Mouse (Mus musculus) forebrain, embryonic 15.5 days (tissue): ENCODE data around the gene Kmt5a. TPM values are rescaled to one million over a fixed set of nuclear protein-coding genes. Genes with fewer than 3 reads are reported as not detected.
"Not testable (repeated sequence)": the region's sequence is repeated elsewhere in the genome, so short reads cannot be mapped to it uniquely, and the experiment has no call there.

Experiments used
- ATAC-seq: fragments of 200-750 bp; cut with Nextera tagmentation; replicated peaks from 2 replicates; pipeline ENCODE4 v1.8.0; 2017; ENCODE audit warnings: mild to moderate bottlenecking, moderate TSS enrichment, moderate library complexity
- H3K27ac ChIP-seq: fragments of 300-500 bp; sonication (generic); replicated peaks from 2 replicates; pipeline ENCODE4 v1.5.1; 2015; ENCODE audit warnings: mild to moderate bottlenecking, inconsistent platforms
- H3K27me3 ChIP-seq: fragments of 300-500 bp; sonication (generic); 2 replicates; pipeline ENCODE4 v1.6.1; 2015; ENCODE audit warnings: inconsistent platforms
- H3K36me3 ChIP-seq: fragments of 300-500 bp; sonication (generic); 2 replicates; pipeline ENCODE4 v1.6.1; 2015; ENCODE audit warnings: mild to moderate bottlenecking, inconsistent platforms
- H3K4me1 ChIP-seq: fragments of 300-500 bp; sonication (generic); 2 replicates; pipeline ENCODE4 v1.6.1; 2015; ENCODE audit warnings: inconsistent platforms
- H3K4me2 ChIP-seq: fragments of 300-500 bp; sonication (generic); replicated peaks from 2 replicates; pipeline ENCODE4 v1.6.1; 2015; ENCODE audit warnings: mild to moderate bottlenecking, inconsistent platforms
- H3K4me3 ChIP-seq: fragments of 300-500 bp; sonication (generic); 2 replicates; pipeline ENCODE4 v1.5.1; 2015; ENCODE audit warnings: mild to moderate bottlenecking, inconsistent platforms
- H3K9ac ChIP-seq: fragments of 300-500 bp; sonication (generic); replicated peaks from 2 replicates; pipeline ENCODE4 v1.6.1; 2015; ENCODE audit warnings: mild to moderate bottlenecking, inconsistent platforms
- H3K9me3 ChIP-seq: fragments of 300-500 bp; sonication (generic); 2 replicates; pipeline ENCODE4 v1.6.1; 2016; ENCODE audit warnings: inconsistent platforms
- WGBS: fragments of 180-500 bp; shearing (Covaris S2); methylation state at CpG from one replicate; pipeline ENCODE4 v1.1.7; 2015; ENCODE audit warnings: mixed read lengths; 5-methylcytosine and 5-hydroxymethylcytosine counted together
- polyA plus RNA-seq: library from polyadenylated mRNA; unstranded; fragments of >200 nt; fragmentation: Nextera tagmentation; extraction: Ambion mirVana; gene quantifications from 2 replicates; pipeline ENCODE4 v1.2.1, GENCODE M21; 2015

Kmt5a gene
- polyA plus RNA-seq, 1 experiment from 2014 or later, result 36.3 TPM

GRCm38 (mm10) chr5:124493455-124493854 lies 53.7 kb downstream of the Kmt5a start:
- no peak overlapping the region for H3K9ac ChIP-seq
- no peak for ATAC-seq
- 90% methylated on average over 11 of the region's 11 CpGs for WGBS
- H3K4me1 ChIP-seq, result peaks cover 11% of the 10 kb centered on the region
- H3K9me3 ChIP-seq, result no peaks in the 10 kb centered on the region
- no peaks in the 10 kb centered on the region for H3K27me3 ChIP-seq
- H3K36me3 ChIP-seq, result peaks cover 20% of the 10 kb centered on the region
- H3K4me3 ChIP-seq, result no peak overlapping the region
- H3K4me2 ChIP-seq, result no peak overlapping the region
- no peak overlapping the region for H3K27ac ChIP-seq

DNA sequence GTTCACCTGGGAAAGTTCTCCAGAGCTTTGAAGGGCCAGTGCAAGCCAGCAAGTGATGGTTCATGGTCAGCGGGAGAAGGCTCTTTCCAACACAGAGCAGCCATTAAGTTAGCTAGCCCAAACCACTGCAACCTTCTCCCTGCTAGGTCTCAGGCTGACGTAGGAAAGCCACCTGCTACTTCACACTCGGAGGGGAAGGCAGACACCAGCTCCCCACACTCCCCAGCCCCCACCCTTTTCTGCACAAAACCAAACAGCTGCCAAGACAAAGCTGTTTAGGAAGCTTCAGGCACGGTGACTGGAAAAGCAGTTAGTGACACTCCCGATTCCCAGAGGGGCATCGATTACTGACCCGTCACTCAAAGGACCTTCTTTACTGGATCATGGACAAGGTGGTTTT lies 55.8 kb downstream of the Kmt5a start:
- no peak for ATAC-seq
- Histone ChIP-seq H3K9me3 (no peaks in the 10 kb centered on the region), H3K4me1 (peaks cover 11% of the 10 kb centered on the region), H3K36me3 (peaks cover 14% of the 10 kb centered on the region), H3K27ac (peak overlapping the region; percentile 51), H3K4me2 (no peak overlapping the region), H3K4me3 (no peak overlapping the region), H3K9ac (no peak overlapping the region), H3K27me3 (no peaks in the 10 kb centered on the region)
- 59% methylated on average over 7 of the region's 7 CpGs for WGBS

DNA sequence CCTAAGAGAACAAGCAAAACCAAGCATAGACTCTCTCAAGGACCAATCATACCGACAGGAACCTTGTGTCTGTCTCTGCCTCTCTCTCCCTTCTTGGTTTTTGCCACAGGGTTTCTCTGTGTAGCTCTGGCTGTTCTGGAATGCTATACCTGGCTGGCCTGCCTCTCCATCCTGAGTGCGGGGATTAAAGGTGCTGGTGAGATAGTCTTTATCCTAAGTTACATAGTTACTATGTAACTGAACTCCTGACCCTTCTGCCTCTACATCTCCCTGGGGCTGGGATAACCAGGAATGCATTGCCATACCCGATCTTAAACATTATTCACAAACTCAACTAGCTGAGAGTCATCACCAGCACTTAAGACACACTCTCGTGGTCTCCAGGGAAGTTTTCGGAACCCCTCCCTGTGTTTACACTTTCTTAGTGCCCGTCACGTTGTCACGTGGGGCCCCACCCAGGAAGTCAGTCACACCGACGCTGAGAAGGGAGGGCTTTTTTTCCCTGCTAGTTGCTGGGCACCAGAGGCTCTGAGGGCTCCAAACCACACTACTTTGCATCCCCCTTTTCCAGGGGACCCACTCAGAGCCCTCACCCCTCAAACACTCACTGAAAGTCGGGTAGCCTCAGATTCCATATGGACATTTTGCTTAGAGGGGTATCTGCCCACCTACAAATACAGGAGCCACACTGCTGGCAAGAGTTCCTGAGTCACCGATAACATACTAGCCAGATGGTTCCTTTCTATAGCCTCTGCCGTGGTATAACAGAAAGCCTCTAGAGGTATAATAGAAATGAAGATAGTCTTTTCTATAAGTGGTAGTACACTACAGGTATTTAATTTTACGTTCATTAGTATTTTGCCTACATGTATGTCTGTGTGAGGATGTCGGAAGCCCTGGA lies 57.1 kb downstream of the Kmt5a start:
- no peak overlapping the region for H3K4me2 ChIP-seq
- no peak overlapping the region for H3K9ac ChIP-seq
- no peak for ATAC-seq
- WGBS, result 89% methylated on average over 15 of the region's 15 CpGs
- no peaks in the 10 kb centered on the region for H3K27me3 ChIP-seq
- no peak overlapping the region for H3K4me3 ChIP-seq
- H3K9me3 ChIP-seq, result no peaks in the 10 kb centered on the region
- H3K36me3 ChIP-seq, result peaks cover 6% of the 10 kb centered on the region
- H3K27ac ChIP-seq, result no peak overlapping the region; the same call in 1 of the 2 replicates
- peaks cover 11% of the 10 kb centered on the region for H3K4me1 ChIP-seq

DNA sequence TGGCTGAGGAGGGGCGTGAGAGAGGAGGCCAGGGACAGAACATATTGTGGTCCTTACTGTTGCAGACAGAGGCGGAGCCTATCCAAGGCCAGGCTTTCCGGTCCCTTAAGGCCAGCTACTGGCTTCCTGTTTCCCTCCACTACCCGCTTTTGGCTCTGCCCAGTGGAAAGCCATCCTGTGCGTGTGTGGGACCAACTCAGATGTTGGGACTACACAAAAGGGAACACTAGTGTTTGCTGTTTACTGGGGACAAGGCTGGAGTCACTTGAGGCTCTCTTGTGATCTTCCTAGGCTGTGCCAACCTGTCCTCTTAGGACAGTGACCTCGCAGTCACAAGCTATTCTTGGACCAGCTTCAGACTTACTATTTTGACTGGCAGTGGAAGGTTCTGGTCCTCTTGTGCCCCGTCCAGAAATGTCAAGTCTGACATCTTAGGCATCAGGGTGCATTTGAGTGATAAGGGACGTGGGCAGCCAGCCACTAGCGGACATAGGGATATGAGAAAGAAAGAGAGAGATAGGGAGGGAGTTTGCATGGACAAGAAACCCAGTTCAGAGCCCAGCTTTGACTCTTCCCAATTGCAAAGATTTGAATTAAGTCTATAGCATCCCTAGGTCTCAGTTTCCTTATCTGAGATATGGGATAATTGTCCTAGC lies 58.6 kb downstream of the Kmt5a start:
- no peak overlapping the region for H3K9ac ChIP-seq
- peaks cover 11% of the 10 kb centered on the region for H3K4me1 ChIP-seq
- ATAC-seq, result no peak
- no peak overlapping the region for H3K27ac ChIP-seq
- peaks cover 7% of the 10 kb centered on the region; the same call in 1 of the 2 replicates for H3K36me3 ChIP-seq
- H3K4me3 ChIP-seq, result no peak overlapping the region
- no peaks in the 10 kb centered on the region for H3K27me3 ChIP-seq
- no peaks in the 10 kb centered on the region for H3K9me3 ChIP-seq
- WGBS, result 83% methylated on average over 9 of the region's 9 CpGs
- H3K4me2 ChIP-seq, result no peak overlapping the region

GRCm38 (mm10) chr5:124499001-124499400 lies 59.3 kb downstream of the Kmt5a start:
- 24% methylated on average over 5 of the region's 5 CpGs for WGBS
- Histone ChIP-seq H3K9ac (no peak overlapping the region), H3K4me3 (no peak overlapping the region), H3K9me3 (no peaks in the 10 kb centered on the region), H3K4me2 (no peak overlapping the region), H3K27me3 (no peaks in the 10 kb centered on the region), H3K27ac (no peak overlapping the region), H3K4me1 (peaks cover 11% of the 10 kb centered on the region), H3K36me3 (peaks cover 7% of the 10 kb centered on the region; the same call in 1 of the 2 replicates)
- no peak for ATAC-seq

- not testable (repeated sequence) for H3K9ac ChIP-seq, ATAC-seq, H3K27ac ChIP-seq, H3K4me2 ChIP-seq, H3K9me3 ChIP-seq, H3K36me3 ChIP-seq, H3K4me3 ChIP-seq, H3K27me3 ChIP-seq
- peaks cover 11% of the 10 kb centered on the region for H3K4me1 ChIP-seq
- 77% methylated on average over 4 of the region's 4 CpGs for WGBS
Measured at GRCm38 (mm10) chr5:124500037-124500436, 60.3 kb downstream of the Kmt5a start.

- Histone ChIP-seq H3K4me2 (no peak overlapping the region), H3K4me1 (peaks cover 7% of the 10 kb centered on the region), H3K36me3 (peaks cover 7% of the 10 kb centered on the region; the same call in 1 of the 2 replicates), H3K27ac (no peak overlapping the region), H3K27me3 (no peaks in the 10 kb centered on the region), H3K9me3 (no peaks in the 10 kb centered on the region), H3K9ac (no peak overlapping the region), H3K4me3 (no peak overlapping the region)
- over 99% methylated on average over 3 of the region's 3 CpGs for WGBS
- no peak for ATAC-seq
Measured at GRCm38 (mm10) chr5:124500573-124500972, 60.8 kb downstream of the Kmt5a start.

GRCm38 (mm10) chr5:124501541-124501940 lies 61.8 kb downstream of the Kmt5a start:
- Histone ChIP-seq H3K9me3 (no peaks in the 10 kb centered on the region), H3K4me2 (no peak overlapping the region), H3K9ac (no peak overlapping the region), H3K4me1 (no peaks in the 10 kb centered on the region), H3K4me3 (no peak overlapping the region), H3K27me3 (no peaks in the 10 kb centered on the region), H3K36me3 (peaks cover 7% of the 10 kb centered on the region; the same call in 1 of the 2 replicates), H3K27ac (no peak overlapping the region)
- no peak for ATAC-seq
- WGBS, result 94% methylated on average over 10 of the region's 10 CpGs

GRCm38 (mm10) chr5:124503742-124504141 lies 64.0 kb downstream of the Kmt5a start:
- Histone ChIP-seq H3K27me3 (no peaks in the 10 kb centered on the region), H3K36me3 (peaks cover 7% of the 10 kb centered on the region; the same call in 1 of the 2 replicates), H3K9ac (no peak overlapping the region), H3K4me3 (no peak overlapping the region), H3K27ac (no peak overlapping the region), H3K4me2 (no peak overlapping the region), H3K4me1 (no peaks in the 10 kb centered on the region), H3K9me3 (no peaks in the 10 kb centered on the region)
- WGBS, result 61% methylated on average over 14 of the region's 14 CpGs
- no peak for ATAC-seq

DNA sequence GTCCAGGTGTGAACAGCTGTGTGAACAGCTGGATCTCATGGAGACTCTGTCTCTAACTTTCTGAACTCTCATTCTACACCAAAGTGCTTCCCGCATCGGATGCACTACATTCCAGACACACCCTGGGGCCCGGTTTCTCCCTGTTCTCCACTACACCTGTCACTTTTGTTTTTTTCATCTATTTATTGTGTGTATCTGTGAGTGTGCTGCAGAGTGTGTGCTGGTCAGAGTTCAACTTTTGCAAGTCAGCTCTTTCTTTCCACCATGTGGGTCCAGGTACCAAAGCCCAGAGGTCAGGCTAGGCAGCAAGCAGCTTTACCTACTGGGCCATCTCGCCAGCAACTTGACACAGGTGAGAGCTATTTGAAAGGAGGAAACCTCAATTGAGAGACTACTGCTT lies 65.5 kb downstream of the Kmt5a start:
- no peak for ATAC-seq
- WGBS, result 92% methylated on average over 4 of the region's 4 CpGs

DNA sequence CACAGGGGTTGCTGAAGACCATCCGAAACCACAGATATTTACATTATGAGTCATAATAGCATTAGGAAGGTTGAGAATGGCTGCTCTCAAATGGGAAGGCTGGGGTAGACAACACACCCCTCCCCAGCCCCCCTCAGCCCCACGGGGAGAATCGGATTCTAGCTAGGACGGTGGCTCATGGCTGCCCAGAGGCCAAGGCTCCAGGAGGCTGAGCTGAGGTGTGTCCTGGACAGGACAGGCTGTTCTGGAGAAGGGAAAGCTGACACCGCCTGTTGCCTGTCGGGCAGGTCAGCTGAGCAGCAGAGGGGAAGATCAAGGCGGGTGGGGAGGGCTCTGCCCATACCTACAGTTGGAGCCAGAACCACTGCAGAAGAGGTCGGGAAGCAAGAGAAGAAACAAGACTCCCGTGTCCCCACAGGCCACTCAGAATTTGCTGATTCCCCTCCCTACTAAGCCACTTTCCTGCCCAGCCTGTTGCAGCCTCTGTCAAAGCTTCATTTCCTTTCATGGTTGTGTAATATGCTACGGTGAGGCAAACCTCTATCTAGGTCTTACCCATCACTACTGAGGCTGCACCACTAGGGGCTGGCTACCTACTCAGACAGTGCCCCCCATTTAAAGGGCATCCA lies 67.1 kb downstream of the Kmt5a start:
- 83% methylated on average over 10 of the region's 10 CpGs for WGBS
- H3K9ac ChIP-seq, result no peak overlapping the region
- no peaks in the 10 kb centered on the region for H3K4me1 ChIP-seq
- no peaks in the 10 kb centered on the region for H3K9me3 ChIP-seq
- H3K36me3 ChIP-seq, result peaks cover 4% of the 10 kb centered on the region; the same call in 1 of the 2 replicates
- no peaks in the 10 kb centered on the region for H3K27me3 ChIP-seq
- H3K27ac ChIP-seq, result no peak overlapping the region
- no peak for ATAC-seq
- no peak overlapping the region for H3K4me2 ChIP-seq
- H3K4me3 ChIP-seq, result no peak overlapping the region

More for the DNA sequence above, 65.5 kb downstream of the Kmt5a start:
- H3K4me1 ChIP-seq, result no peaks in the 10 kb centered on the region
- no peak overlapping the region for H3K27ac ChIP-seq
- no peaks in the 10 kb centered on the region for H3K9me3 ChIP-seq
- H3K4me2 ChIP-seq, result no peak overlapping the region
- peaks cover 7% of the 10 kb centered on the region; the same call in 1 of the 2 replicates for H3K36me3 ChIP-seq
- no peak overlapping the region for H3K4me3 ChIP-seq
- no peaks in the 10 kb centered on the region for H3K27me3 ChIP-seq
- H3K9ac ChIP-seq, result no peak overlapping the region

DNA sequence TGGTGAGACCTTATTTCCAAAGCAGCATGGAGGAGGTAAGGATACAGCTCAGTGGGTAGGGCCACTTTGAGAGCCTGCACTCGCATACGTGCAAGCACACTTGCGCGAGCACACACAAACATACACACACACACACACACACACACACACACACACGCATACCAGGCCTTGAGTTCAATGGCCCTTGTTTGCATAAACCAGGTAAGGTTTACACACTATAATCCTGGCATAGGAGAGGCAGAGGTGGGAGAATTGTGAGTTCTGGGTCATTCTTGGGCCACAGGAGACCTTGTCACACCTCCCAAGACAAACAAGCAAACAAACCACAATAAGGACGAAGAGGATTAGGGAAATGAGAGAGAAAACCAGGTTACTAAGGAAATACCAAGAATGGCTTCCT lies 69.5 kb downstream of the Kmt5a start:
- H3K27ac ChIP-seq, result no peak overlapping the region
- H3K27me3 ChIP-seq, result no peaks in the 10 kb centered on the region
- H3K4me3 ChIP-seq, result no peak overlapping the region
- H3K4me2 ChIP-seq, result no peak overlapping the region
- H3K4me1 ChIP-seq, result no peaks in the 10 kb centered on the region
- no peak for ATAC-seq
- WGBS, result 96% methylated on average over 6 of the region's 6 CpGs
- H3K36me3 ChIP-seq, result peaks cover 10% of the 10 kb centered on the region
- no peaks in the 10 kb centered on the region for H3K9me3 ChIP-seq
- H3K9ac ChIP-seq, result no peak overlapping the region
